ENCODE assay signal across 10 mouse cellular contexts in genomic region chrX:11039278-11039677, GRCm38 (mm10).
"Had no signal": no experiment of that assay in that cellular context is flagged by ENCODE, and none has a peak within 500 bp of the region (broad histone marks: within the 10 kb centered on the region; RNA-seq: fewer than 3 reads in every experiment).

No protein-coding gene starts in this region.

- DNase-seq: lung, adult 18-20 months; lung, embryonic 14.5 days; lung, postnatal 14 days; lung, postnatal 36 days; right cerebral cortex, postnatal 14 days; thymus, adult 2 months; thymus, postnatal 14 days; thymus, postnatal 36 days had no signal

- ATAC-seq: midbrain, embryonic 13.5 days; midbrain, embryonic 15.5 days had no signal
